Mouse (Mus musculus): ENCODE measurements around the gene Smg5. TPM values are rescaled to one million over a fixed set of nuclear protein-coding genes. Genes with fewer than 3 reads are reported as not detected.

The Smg5 gene
- polyA plus RNA-seq, 1 experiment, result 53.5 TPM

- no peak overlapping the region for H3K4me3 ChIP-seq
- H3K27me3 ChIP-seq (ENCODE audit: control insufficient read depth, insufficient read depth, insufficient read length), result no peaks in the 10 kb centered on the region
- peaks cover 20% of the 10 kb centered on the region for H3K36me3 ChIP-seq (ENCODE audit: control insufficient read depth, insufficient read depth)
- TF ChIP-seq POLR2A (IDR thresholded peaks at IDR 0.05; ENCODE audit: insufficient read length, low read depth) (no peak), MYOG (IDR thresholded peaks at IDR 0.05; ENCODE audit: control insufficient read depth in 1 of 3, insufficient read depth in 1 of 3, insufficient read length in 2 of 3, low read depth in 2 of 3) (no peak), POLR2AphosphoS2 (IDR thresholded peaks at IDR 0.05; ENCODE audit: insufficient read length, low read depth) (no peak), MYOD1 (IDR thresholded peaks at IDR 0.05; ENCODE audit: control insufficient read depth in 1 of 3, insufficient read length in 2 of 3, low read depth in 2 of 3) (no peak), CEBPB (IDR thresholded peaks at IDR 0.05; ENCODE audit: insufficient read depth, poor library complexity, severe bottlenecking) (no peak), USF1 (IDR thresholded peaks at IDR 0.05; ENCODE audit: low read depth) (no peak), SRF (IDR thresholded peaks at IDR 0.05; ENCODE audit: control insufficient read depth, insufficient read length, low read depth) (no peak), E2F4 (IDR thresholded peaks at IDR 0.05; ENCODE audit: insufficient read depth) (no peak), TCF12 (IDR thresholded peaks at IDR 0.05; ENCODE audit: insufficient read depth, poor library complexity, severe bottlenecking) (no peak), MAX (IDR thresholded peaks at IDR 0.05; ENCODE audit: low read depth) (no peak), REST (IDR thresholded peaks at IDR 0.05; ENCODE audit: insufficient read depth, insufficient read length) (no peak), TCF3 (IDR thresholded peaks at IDR 0.05; ENCODE audit: insufficient read length, low read depth) (no peak)
- no peak overlapping the region for H3K4me2 ChIP-seq (ENCODE audit: low read depth)
- H3K79me2 ChIP-seq (ENCODE audit: control insufficient read depth, insufficient read depth), result no peaks in the 10 kb centered on the region
- no peak overlapping the region for H3ac ChIP-seq (ENCODE audit: control insufficient read depth, insufficient read length)
Observed at GRCm38 (mm10) chr3:88361096-88361495, 25.0 kb downstream of the Smg5 start.

GRCm38 (mm10) chr3:88361612-88362313 is 25.7 kb downstream of the Smg5 start:
- Histone ChIP-seq H3ac (ENCODE audit: control insufficient read depth, insufficient read length) (no peak overlapping the region), H3K79me2 (ENCODE audit: control insufficient read depth, insufficient read depth) (no peaks in the 10 kb centered on the region), H3K27me3 (ENCODE audit: control insufficient read depth, insufficient read depth, insufficient read length) (no peaks in the 10 kb centered on the region), H3K36me3 (ENCODE audit: control insufficient read depth, insufficient read depth) (peaks cover 13% of the 10 kb centered on the region), H3K4me2 (ENCODE audit: low read depth) (no peak overlapping the region), H3K4me3 (no peak overlapping the region)
- TF ChIP-seq POLR2A (IDR thresholded peaks at IDR 0.05; ENCODE audit: insufficient read length, low read depth) (no peak), E2F4 (IDR thresholded peaks at IDR 0.05; ENCODE audit: insufficient read depth) (no peak), TCF3 (IDR thresholded peaks at IDR 0.05; ENCODE audit: insufficient read length, low read depth) (no peak), MAX (IDR thresholded peaks at IDR 0.05; ENCODE audit: low read depth) (no peak), SRF (IDR thresholded peaks at IDR 0.05; ENCODE audit: control insufficient read depth, insufficient read length, low read depth) (no peak), MYOG (IDR thresholded peaks at IDR 0.05; ENCODE audit: control insufficient read depth in 1 of 3, insufficient read depth in 1 of 3, insufficient read length in 2 of 3, low read depth in 2 of 3) (no peak), POLR2AphosphoS2 (IDR thresholded peaks at IDR 0.05; ENCODE audit: insufficient read length, low read depth) (no peak), TCF12 (IDR thresholded peaks at IDR 0.05; ENCODE audit: insufficient read depth, poor library complexity, severe bottlenecking) (no peak), CEBPB (IDR thresholded peaks at IDR 0.05; ENCODE audit: insufficient read depth, poor library complexity, severe bottlenecking) (no peak), REST (IDR thresholded peaks at IDR 0.05; ENCODE audit: insufficient read depth, insufficient read length) (no peak), MYOD1 (IDR thresholded peaks at IDR 0.05; ENCODE audit: control insufficient read depth in 1 of 3, insufficient read length in 2 of 3, low read depth in 2 of 3) (no peak), USF1 (IDR thresholded peaks at IDR 0.05; ENCODE audit: low read depth) (no peak)

GRCm38 (mm10) chr3:88363700-88364099 is 27.6 kb downstream of the Smg5 start:
- Histone ChIP-seq H3K4me3 (no peak overlapping the region), H3K4me2 (ENCODE audit: low read depth) (no peak overlapping the region), H3K36me3 (ENCODE audit: control insufficient read depth, insufficient read depth) (peaks cover 5% of the 10 kb centered on the region), H3ac (ENCODE audit: control insufficient read depth, insufficient read length) (no peak overlapping the region), H3K27me3 (ENCODE audit: control insufficient read depth, insufficient read depth, insufficient read length) (no peaks in the 10 kb centered on the region), H3K79me2 (ENCODE audit: control insufficient read depth, insufficient read depth) (no peaks in the 10 kb centered on the region)
- no peak for TF ChIP-seq MYOG (IDR thresholded peaks at IDR 0.05; ENCODE audit: control insufficient read depth in 1 of 3, insufficient read depth in 1 of 3, insufficient read length in 2 of 3, low read depth in 2 of 3)
- TF ChIP-seq SRF (IDR thresholded peaks at IDR 0.05; ENCODE audit: control insufficient read depth, insufficient read length, low read depth), result no peak
- TF ChIP-seq E2F4 (IDR thresholded peaks at IDR 0.05; ENCODE audit: insufficient read depth), result no peak
- no peak for TF ChIP-seq MYOD1 (IDR thresholded peaks at IDR 0.05; ENCODE audit: control insufficient read depth in 1 of 3, insufficient read length in 2 of 3, low read depth in 2 of 3)
- TF ChIP-seq USF1 (IDR thresholded peaks at IDR 0.05; ENCODE audit: low read depth), result no peak
- TF ChIP-seq POLR2AphosphoS2 (IDR thresholded peaks at IDR 0.05; ENCODE audit: insufficient read length, low read depth), result no peak
- TF ChIP-seq TCF3 (IDR thresholded peaks at IDR 0.05; ENCODE audit: insufficient read length, low read depth), result no peak
- no peak for TF ChIP-seq POLR2A (IDR thresholded peaks at IDR 0.05; ENCODE audit: insufficient read length, low read depth)
- TF ChIP-seq REST (IDR thresholded peaks at IDR 0.05; ENCODE audit: insufficient read depth, insufficient read length), result no peak

GRCm38 (mm10) chr3:88364337-88364736 is 28.3 kb downstream of the Smg5 start, which contains the start of gene Paqr6:
TSS of gene Paqr6 (plus strand) at chr3:88364584.
- Histone ChIP-seq H3ac (ENCODE audit: control insufficient read depth, insufficient read length) (no peak within 1 kb of the TSS), H3K4me3 (no peak within 1 kb of the TSS), H3K27me3 (ENCODE audit: control insufficient read depth, insufficient read depth, insufficient read length) (no peaks in the 10 kb centered on the region), H3K4me2 (ENCODE audit: low read depth) (no peak within 1 kb of the TSS), H3K36me3 (ENCODE audit: control insufficient read depth, insufficient read depth) (peaks cover 5% of the 10 kb centered on the region), H3K79me2 (ENCODE audit: control insufficient read depth, insufficient read depth) (no peaks in the 10 kb centered on the region)
- no peak for TF ChIP-seq MAX (IDR thresholded peaks at IDR 0.05; ENCODE audit: low read depth)
- no peak for TF ChIP-seq MYOG (IDR thresholded peaks at IDR 0.05; ENCODE audit: control insufficient read depth in 1 of 3, insufficient read depth in 1 of 3, insufficient read length in 2 of 3, low read depth in 2 of 3)
- no peak for TF ChIP-seq POLR2A (IDR thresholded peaks at IDR 0.05; ENCODE audit: insufficient read length, low read depth)
- TF ChIP-seq E2F4 (IDR thresholded peaks at IDR 0.05; ENCODE audit: insufficient read depth), result no peak
- no peak for TF ChIP-seq SRF (IDR thresholded peaks at IDR 0.05; ENCODE audit: control insufficient read depth, insufficient read length, low read depth)

Data from myocyte (in vitro differentiated cells).